ENCODE assay signal across 30 mouse cellular contexts in genomic region chr11:120805375-120806298, GRCm38 (mm10). TPM values are rescaled to one million over a fixed set of nuclear protein-coding genes. Genes with fewer than 3 reads are reported as not detected.
DNase-seq lines count a peak whose midpoint lies in the region; ATAC-seq and TF ChIP-seq lines count a peak whose summit lies in the region.
"Had no signal": no experiment of that assay in that cellular context is flagged by ENCODE, and none has a peak within 500 bp of the region (broad histone marks: within the 10 kb centered on the region; RNA-seq: fewer than 3 reads in every experiment).

No protein-coding gene starts in this region.

- no peak overlapping the region for H3K4me2 ChIP-seq in intestine, embryonic 15.5 days (replicated peaks)
- no peak overlapping the region for H3K4me2 ChIP-seq in lung, postnatal 0 days (replicated peaks; ENCODE audit: low read depth, low read length)
- H3K4me2 ChIP-seq: embryonic facial prominence, embryonic 15.5 days; forebrain, embryonic 13.5 days; heart, embryonic 15.5 days; limb, embryonic 12.5 days; liver, embryonic 13.5 days; neural tube, embryonic 15.5 days had no signal

- no peak for TF ChIP-seq CTCF in ES-Bruce4 (IDR thresholded peaks at IDR 0.05; ENCODE audit: low read depth, low read length)
- no peak for TF ChIP-seq CTCF in lung, postnatal 0 days (IDR thresholded peaks at IDR 0.05)

- no peaks in the 10 kb centered on the region for H3K27me3 ChIP-seq in ES-Bruce4 (ENCODE audit: control insufficient read depth, insufficient read depth, low read length, poor library complexity, severe bottlenecking)
- H3K27me3 ChIP-seq in intestine, embryonic 15.5 days (replicated peaks): no peaks in the 10 kb centered on the region
- no peaks in the 10 kb centered on the region for H3K27me3 ChIP-seq in lung, postnatal 0 days (replicated peaks; ENCODE audit: insufficient read depth, low read length)
- H3K27me3 ChIP-seq: embryonic facial prominence, embryonic 15.5 days; forebrain, embryonic 13.5 days; heart, embryonic 15.5 days; limb, embryonic 12.5 days; liver, embryonic 13.5 days; neural tube, embryonic 15.5 days had no signal

- H3K9me3 ChIP-seq in ES-Bruce4 (replicated peaks; ENCODE audit: control insufficient read depth, insufficient read depth, low read length, poor library complexity, severe bottlenecking) (no peaks in the 10 kb centered on the region), ES-E14 (ENCODE audit: control insufficient read depth, insufficient read depth, low read depth, low read length) (no peaks in the 10 kb centered on the region)
- H3K9me3 ChIP-seq in intestine, embryonic 15.5 days: no peaks in the 10 kb centered on the region
- no peaks in the 10 kb centered on the region for H3K9me3 ChIP-seq in lung, postnatal 0 days (ENCODE audit: low read length)
- H3K9me3 ChIP-seq: embryonic facial prominence, embryonic 10.5 days; embryonic facial prominence, embryonic 15.5 days; forebrain, embryonic 13.5 days; heart, embryonic 10.5 days; heart, embryonic 15.5 days; limb, embryonic 12.5 days; liver, embryonic 13.5 days; neural tube, embryonic 15.5 days had no signal

- H3K4me3 ChIP-seq in ES-Bruce4 (ENCODE audit: low read depth, low read length) (no peak overlapping the region), ES-E14 (ENCODE audit: insufficient read depth in 1 of 2, low read depth in 1 of 2, low read length in 2 of 2, poor library complexity in 1 of 2, severe bottlenecking in 1 of 2) (no peak overlapping the region)
- no peak overlapping the region for H3K4me3 ChIP-seq in intestine, embryonic 15.5 days (replicated peaks)
- H3K4me3 ChIP-seq in lung, postnatal 0 days (ENCODE audit: low read depth, low read length): no peak overlapping the region
- H3K4me3 ChIP-seq: embryonic facial prominence, embryonic 10.5 days; embryonic facial prominence, embryonic 15.5 days; forebrain, embryonic 13.5 days; heart, embryonic 10.5 days; heart, embryonic 15.5 days; left cerebral cortex, adult 2 months; limb, embryonic 12.5 days; liver, embryonic 13.5 days; neural tube, embryonic 15.5 days had no signal

- H3K9ac ChIP-seq in ES-Bruce4 (ENCODE audit: low read depth, poor library complexity, severe bottlenecking): no peak overlapping the region
- no peak overlapping the region for H3K9ac ChIP-seq in ES-E14 (ENCODE audit: insufficient read depth, low read depth, low read length, poor library complexity, severe bottlenecking)
- H3K9ac ChIP-seq in intestine, embryonic 15.5 days: no peak overlapping the region
- H3K9ac ChIP-seq in lung, postnatal 0 days (replicated peaks; ENCODE audit: low read depth): no peak overlapping the region
- H3K9ac ChIP-seq: embryonic facial prominence, embryonic 15.5 days; forebrain, embryonic 13.5 days; heart, embryonic 15.5 days; limb, embryonic 12.5 days; liver, embryonic 13.5 days; neural tube, embryonic 15.5 days had no signal

- peak; percentile 75; the same call in 1 of the 2 replicates for TF ChIP-seq EP300 in ES-Bruce4 (IDR thresholded peaks at IDR 0.05; ENCODE audit: insufficient read depth, low read depth, low read length)
- no peak for TF ChIP-seq EP300 in lung, postnatal 0 days (IDR thresholded peaks at IDR 0.05)

- H3K36me3 ChIP-seq in ES-Bruce4 (ENCODE audit: control insufficient read depth, insufficient read depth, low read length, poor library complexity, severe bottlenecking) (peaks cover 40% of the 10 kb centered on the region), ES-E14 (ENCODE audit: control insufficient read depth, insufficient read depth, low read length, poor library complexity, severe bottlenecking) (peaks cover 46% of the 10 kb centered on the region)
- peaks cover 43% of the 10 kb centered on the region for H3K36me3 ChIP-seq in intestine, embryonic 15.5 days
- peaks cover 41% of the 10 kb centered on the region for H3K36me3 ChIP-seq in lung, postnatal 0 days (ENCODE audit: insufficient read depth, low read length)

- in situ Hi-C loops in ES-E14 (cut with MboI; ENCODE audit: low sequenced_read_pairs in 2 of 2, unreplicated experiment in 2 of 2): no loop called here

- TF ChIP-seq POLR2A in ES-Bruce4 (IDR thresholded peaks at IDR 0.05; ENCODE audit: insufficient read depth, low read length): no peak

- H3K4me1 ChIP-seq in ES-Bruce4 (ENCODE audit: control insufficient read depth, insufficient read depth, low read length) (no peaks in the 10 kb centered on the region), ES-E14 (ENCODE audit: control insufficient read depth in 2 of 2, insufficient read depth in 2 of 2, low read length in 2 of 2, poor library complexity in 1 of 2) (peaks cover 4 to 11% of the 10 kb centered on the region in 2 experiments; a peak in 3 of 4 replicates)
- no peaks in the 10 kb centered on the region; the same call in 1 of the 2 replicates for H3K4me1 ChIP-seq in intestine, embryonic 15.5 days (replicated peaks)
- no peaks in the 10 kb centered on the region for H3K4me1 ChIP-seq in lung, postnatal 0 days (ENCODE audit: insufficient read depth, low read depth, low read length)
- H3K4me1 ChIP-seq: forebrain, embryonic 13.5 days; heart, embryonic 15.5 days; neural tube, embryonic 15.5 days had no signal

- ATAC-seq in intestine, embryonic 15.5 days: peak; percentile 88
- no peak for ATAC-seq in lung, postnatal 0 days
- ATAC-seq: forebrain, embryonic 13.5 days; hindbrain, embryonic 16.5 days had no signal

- no peak for DNase-seq in ES-E14 (ENCODE audit: low read depth, low spot score)
- peak; percentile 74 for DNase-seq in yolk sac, embryonic 10.5 days (ENCODE audit: low spot score)
- DNase-seq in cerebellum, postnatal 10 days: no peak
- no peak for DNase-seq in lung, postnatal 0 days (ENCODE audit: low spot score)
- DNase-seq: adrenal gland, postnatal 25 days; B cell, adult 2 months; cerebellum, adult 18-20 months; cerebellum, postnatal 25 days; gastrocnemius, postnatal 25 days; heart, adult 11 months; kidney, adult 11 months; kidney, postnatal 14 days; liver, embryonic 13.5 days; lung, adult 2 months; lung, postnatal 14 days; midbrain, embryonic 14.5 days; right cerebral cortex, postnatal 25 days; thymus, adult 2 months; thymus, postnatal 4 days had no signal

- peak overlapping the region; percentile 51; the same call in 1 of the 2 replicates for H3K27ac ChIP-seq in ES-Bruce4 (ENCODE audit: insufficient read depth, low read length)
- no peak overlapping the region for H3K27ac ChIP-seq in ES-E14 (ENCODE audit: insufficient read depth, low read depth, low read length, poor library complexity, severe bottlenecking)
- no peak overlapping the region; the same call in 1 of the 2 replicates for H3K27ac ChIP-seq in intestine, embryonic 15.5 days
- H3K27ac ChIP-seq in lung, postnatal 0 days (ENCODE audit: low read length): no peak overlapping the region
- H3K27ac ChIP-seq: embryonic facial prominence, embryonic 10.5 days; embryonic facial prominence, embryonic 15.5 days; forebrain, embryonic 13.5 days; heart, embryonic 10.5 days; heart, embryonic 15.5 days; left cerebral cortex, adult 2 months; limb, embryonic 12.5 days; liver, embryonic 13.5 days; neural tube, embryonic 15.5 days had no signal

- 60% methylated on average over 7 of the region's 7 CpGs for WGBS in intestine, embryonic 15.5 days
- WGBS in lung, postnatal 0 days: 79% methylated on average over 7 of the region's 7 CpGs

TF ChIP-seq in ES-E14, 5 proteins besides CTCF, POLR2A, EP300 and RAD21:
- TF ChIP-seq ZC3H11A (IDR thresholded peaks at IDR 0.05; ENCODE audit: borderline replicate concordance, low read depth, low read length) (no peak), HCFC1 (IDR thresholded peaks at IDR 0.05; ENCODE audit: borderline replicate concordance, insufficient read depth, low read length) (no peak), CHD2 (IDR thresholded peaks at IDR 0.05; ENCODE audit: low read depth, low read length) (0 out of 2 replicates have a peak, but pooled peaks have one; percentile 32), ZNF384 (IDR thresholded peaks at IDR 0.05; ENCODE audit: low read depth, low read length) (no peak), MAFK (IDR thresholded peaks at IDR 0.05; ENCODE audit: insufficient read depth, low read depth, low read length) (no peak)

RNA-seq across cellular contexts. Expression of gene Dus1l, which starts 9.4 kb away (rescaled TPM):
- 56.7 and 66.9 TPM in 2 replicates for polyA plus RNA-seq in ES-Bruce4 (2011; ENCODE audit: insufficient read depth, insufficient read length, low read depth, missing spikeins)
- total RNA-seq in ES-E14 (2012; rRNA removed): 101 and 124 TPM in 2 replicates
- 76.5 and 82.1 TPM in 2 replicates for polyA plus RNA-seq in intestine, embryonic 15.5 days (2015; fragmentation: Nextera tagmentation; extraction: Ambion mirVana)
- 40.5 and 43.1 TPM in 2 replicates for polyA plus RNA-seq in lung, postnatal 0 days (2015; fragmentation: Nextera tagmentation; extraction: Ambion mirVana)

RNA-seq across cellular contexts. Expression of gene Fasn, which starts 18.7 kb away (rescaled TPM):
- polyA plus RNA-seq in ES-Bruce4 (2011; ENCODE audit: insufficient read depth, insufficient read length, low read depth, missing spikeins): 114 and 127 TPM in 2 replicates
- 210 and 251 TPM in 2 replicates for total RNA-seq in ES-E14 (2012; rRNA removed)
- 48.8 and 54.3 TPM in 2 replicates for polyA plus RNA-seq in intestine, embryonic 15.5 days (2015; fragmentation: Nextera tagmentation; extraction: Ambion mirVana)
- polyA plus RNA-seq in lung, postnatal 0 days (2015; fragmentation: Nextera tagmentation; extraction: Ambion mirVana): 54.7 and 63.8 TPM in 2 replicates

RNA-seq across cellular contexts. Expression of gene Gps1, which starts 21.6 kb away (rescaled TPM):
- polyA plus RNA-seq in ES-Bruce4 (2011; ENCODE audit: insufficient read depth, insufficient read length, low read depth, missing spikeins): 92.0 and 95.2 TPM in 2 replicates
- 289 and 378 TPM in 2 replicates for total RNA-seq in ES-E14 (2012; rRNA removed)
- 170 and 184 TPM in 2 replicates for polyA plus RNA-seq in intestine, embryonic 15.5 days (2015; fragmentation: Nextera tagmentation; extraction: Ambion mirVana)
- 121 and 131 TPM in 2 replicates for polyA plus RNA-seq in lung, postnatal 0 days (2015; fragmentation: Nextera tagmentation; extraction: Ambion mirVana)

RNA-seq across cellular contexts. Expression of gene Rfng, which starts 21.6 kb away (rescaled TPM):
- polyA plus RNA-seq in ES-Bruce4 (2011; ENCODE audit: insufficient read depth, insufficient read length, low read depth, missing spikeins): 8.9 and 9.3 TPM in 2 replicates
- 18.8 and 28.6 TPM in 2 replicates for total RNA-seq in ES-E14 (2012; rRNA removed)
- polyA plus RNA-seq in intestine, embryonic 15.5 days (2015; fragmentation: Nextera tagmentation; extraction: Ambion mirVana): 33.1 and 36.5 TPM in 2 replicates
- polyA plus RNA-seq in lung, postnatal 0 days (2015; fragmentation: Nextera tagmentation; extraction: Ambion mirVana): 22.5 and 26.4 TPM in 2 replicates

RNA-seq across cellular contexts. Expression of gene Hmga1b, which starts 43.0 kb away (rescaled TPM):
- 56.2 and 85.9 TPM in 2 replicates for polyA plus RNA-seq in ES-Bruce4 (2011; ENCODE audit: insufficient read depth, insufficient read length, low read depth, missing spikeins)
- 184 and 244 TPM in 2 replicates for total RNA-seq in ES-E14 (2012; rRNA removed)
- 6.8 and 10.3 TPM in 2 replicates for polyA plus RNA-seq in intestine, embryonic 15.5 days (2015; fragmentation: Nextera tagmentation; extraction: Ambion mirVana)
- polyA plus RNA-seq in lung, postnatal 0 days (2015; fragmentation: Nextera tagmentation; extraction: Ambion mirVana): 2.0 and 3.7 TPM in 2 replicates
